In genomic region chr13:16762727-16763512, GRCm38 (mm10) we compare ENCODE assay signal across 9 mouse cellular contexts.
DNase-seq lines count a peak whose midpoint lies in the region; ATAC-seq lines count a peak whose summit lies in the region.
"Had no signal": no experiment of that assay in that cellular context is flagged by ENCODE, and none has a peak within 500 bp of the region (broad histone marks: within the 10 kb centered on the region; RNA-seq: fewer than 3 reads in every experiment).

No protein-coding gene starts in this region.

- peak; percentile 81 for DNase-seq in midbrain, embryonic 11.5 days (ENCODE audit: low spot score, missing footprints)
- DNase-seq in midbrain, embryonic 10.5 days (ENCODE audit: low spot score) = no peak
- DNase-seq in midbrain, embryonic 14.5 days = peak; percentile 34
- no peak for DNase-seq in urinary bladder, adult 18-20 months (ENCODE audit: low spot score in 2 of 2)
- no peak for DNase-seq in urinary bladder, postnatal 36 days (ENCODE audit: low spot score in 2 of 2)
- DNase-seq in lung, postnatal 36 days = no peak
- DNase-seq: thymus, adult 18-20 months had no signal

- no peak overlapping the region for H3K4me3 ChIP-seq in midbrain, embryonic 11.5 days (ENCODE audit: low read depth, low read length)
- H3K4me3 ChIP-seq in midbrain, embryonic 10.5 days = no peak overlapping the region
- H3K4me3 ChIP-seq in forebrain, embryonic 16.5 days (replicated peaks; ENCODE audit: low read length) = no peak overlapping the region
- H3K4me3 ChIP-seq in midbrain, embryonic 14.5 days (replicated peaks; ENCODE audit: low read depth, low read length) = no peak overlapping the region
- H3K4me3 ChIP-seq: lung, embryonic 15.5 days had no signal

- ATAC-seq in midbrain, embryonic 11.5 days (ENCODE audit: low FRiP score) = peak; percentile 73
- peak; percentile 90 for ATAC-seq in forebrain, embryonic 16.5 days
- ATAC-seq in midbrain, embryonic 14.5 days (ENCODE audit: low FRiP score, low TSS enrichment) = peak; percentile 69

- no peak overlapping the region for H3K27ac ChIP-seq in midbrain, embryonic 11.5 days (ENCODE audit: low read depth, low read length)
- H3K27ac ChIP-seq in midbrain, embryonic 10.5 days (replicated peaks) = no peak overlapping the region
- peak overlapping the region; percentile 88 for H3K27ac ChIP-seq in forebrain, embryonic 16.5 days (ENCODE audit: low read length)
- H3K27ac ChIP-seq in midbrain, embryonic 14.5 days (replicated peaks; ENCODE audit: low read depth, low read length) = no peak overlapping the region
- H3K27ac ChIP-seq: lung, embryonic 15.5 days had no signal

- no peak overlapping the region for H3K4me2 ChIP-seq in midbrain, embryonic 11.5 days
- H3K4me2 ChIP-seq in forebrain, embryonic 16.5 days (ENCODE audit: low read length) = peak overlapping the region; percentile 16
- no peak overlapping the region for H3K4me2 ChIP-seq in midbrain, embryonic 14.5 days (ENCODE audit: low read length)
- H3K4me2 ChIP-seq: lung, embryonic 15.5 days had no signal

- no peak overlapping the region for H3K9ac ChIP-seq in midbrain, embryonic 11.5 days (ENCODE audit: low read length)
- H3K9ac ChIP-seq in forebrain, embryonic 16.5 days (replicated peaks; ENCODE audit: low read depth, low read length) = 0 out of 2 replicates have a peak overlapping the region, but pooled peaks have one; percentile 5
- no peak overlapping the region for H3K9ac ChIP-seq in midbrain, embryonic 14.5 days (replicated peaks; ENCODE audit: low read length)
- H3K9ac ChIP-seq: lung, embryonic 15.5 days had no signal

- no peaks in the 10 kb centered on the region for H3K27me3 ChIP-seq in midbrain, embryonic 11.5 days (ENCODE audit: control insufficient read depth, insufficient read depth, low read length)
- no peaks in the 10 kb centered on the region for H3K27me3 ChIP-seq in midbrain, embryonic 10.5 days (ENCODE audit: low read depth, poor library complexity, severe bottlenecking)
- no peaks in the 10 kb centered on the region for H3K27me3 ChIP-seq in forebrain, embryonic 16.5 days (replicated peaks; ENCODE audit: control insufficient read depth, insufficient read depth, low read length)
- H3K27me3 ChIP-seq in midbrain, embryonic 14.5 days (ENCODE audit: control insufficient read depth, insufficient read depth, low read length) = no peaks in the 10 kb centered on the region
- H3K27me3 ChIP-seq: lung, embryonic 15.5 days had no signal

- H3K36me3 ChIP-seq in midbrain, embryonic 11.5 days (ENCODE audit: control insufficient read depth, insufficient read depth, low read length) = no peaks in the 10 kb centered on the region
- no peaks in the 10 kb centered on the region for H3K36me3 ChIP-seq in midbrain, embryonic 10.5 days
- no peaks in the 10 kb centered on the region for H3K36me3 ChIP-seq in forebrain, embryonic 16.5 days (ENCODE audit: control insufficient read depth, insufficient read depth)
- no peaks in the 10 kb centered on the region for H3K36me3 ChIP-seq in midbrain, embryonic 14.5 days (ENCODE audit: control insufficient read depth, insufficient read depth, low read length)
- H3K36me3 ChIP-seq: lung, embryonic 15.5 days had no signal

- no peaks in the 10 kb centered on the region for H3K9me3 ChIP-seq in midbrain, embryonic 11.5 days (ENCODE audit: control insufficient read depth, low read length)
- no peaks in the 10 kb centered on the region for H3K9me3 ChIP-seq in midbrain, embryonic 10.5 days (replicated peaks)
- H3K9me3 ChIP-seq in forebrain, embryonic 16.5 days (ENCODE audit: control insufficient read depth, low read length) = no peaks in the 10 kb centered on the region
- H3K9me3 ChIP-seq in midbrain, embryonic 14.5 days (ENCODE audit: control insufficient read depth, low read length) = no peaks in the 10 kb centered on the region
- H3K9me3 ChIP-seq: lung, embryonic 15.5 days had no signal

- H3K4me1 ChIP-seq in midbrain, embryonic 11.5 days (ENCODE audit: control insufficient read depth, insufficient read depth, low read length) = no peaks in the 10 kb centered on the region
- peaks cover 14% of the 10 kb centered on the region; the same call in 1 of the 2 replicates for H3K4me1 ChIP-seq in midbrain, embryonic 10.5 days
- peaks cover 14% of the 10 kb centered on the region for H3K4me1 ChIP-seq in forebrain, embryonic 16.5 days (replicated peaks; ENCODE audit: control insufficient read depth, insufficient read depth, low read length)
- peaks cover 6% of the 10 kb centered on the region; the same call in 1 of the 2 replicates for H3K4me1 ChIP-seq in midbrain, embryonic 14.5 days (ENCODE audit: control insufficient read depth, insufficient read depth, low read length)
- H3K4me1 ChIP-seq: lung, embryonic 15.5 days had no signal

- WGBS in midbrain, embryonic 11.5 days = 54% methylated on average over 8 of the region's 8 CpGs
- whole genome bisulfite sequencing in midbrain, embryonic 10.5 days = 70% methylated on average over 8 of the region's 8 CpGs
- WGBS in forebrain, embryonic 16.5 days = 5% methylated on average over 8 of the region's 8 CpGs
- 43% methylated on average over 8 of the region's 8 CpGs for WGBS in midbrain, embryonic 14.5 days

Comparison
In these comparisons a context has a peak if more than half of its experiments do, and no peak if none do; other contexts are left out.
1. DNase-seq: peak in midbrain, embryonic 11.5 days (single experiment) and midbrain, embryonic 14.5 days (single experiment); none in midbrain, embryonic 10.5 days (single experiment), urinary bladder, adult 18-20 months (0 of 2), urinary bladder, postnatal 36 days (0 of 2) and lung, postnatal 36 days (single experiment).
2. Peak in every context shown above with its lines, with median percentiles within 50 percentile points of each other: ATAC-seq.